Mouse (Mus musculus) adrenal gland, postnatal 14 days (tissue): ENCODE measurements around the gene B3gnt2. TPM values are rescaled to one million over a fixed set of nuclear protein-coding genes. Genes with fewer than 3 reads are reported as not detected.

Experiments used
- DNase-seq: peaks from one replicate; pipeline ENCODE4 v3.0.0; 2021; ENCODE audit warnings: mixed read lengths
- total RNA-seq: library from RNA; stranded (reverse); gene quantifications from 2 replicates; pipeline ENCODE4 v1.2.3, GENCODE M21; 2021

The B3gnt2 gene
- total RNA-seq, 1 experiment from 2014 or later = 43.9 TPM

GRCm38 (mm10) chr11:22847732-22848648, 12.8 kb downstream of the B3gnt2 start:
- peak; percentile 53 for DNase-seq

GRCm38 (mm10) chr11:22846960-22847731, 13.6 kb downstream of the B3gnt2 start:
- no peak for DNase-seq

GRCm38 (mm10) chr11:22846093-22846835, 14.5 kb downstream of the B3gnt2 start:
- DNase-seq = peak; percentile 3

DNA sequence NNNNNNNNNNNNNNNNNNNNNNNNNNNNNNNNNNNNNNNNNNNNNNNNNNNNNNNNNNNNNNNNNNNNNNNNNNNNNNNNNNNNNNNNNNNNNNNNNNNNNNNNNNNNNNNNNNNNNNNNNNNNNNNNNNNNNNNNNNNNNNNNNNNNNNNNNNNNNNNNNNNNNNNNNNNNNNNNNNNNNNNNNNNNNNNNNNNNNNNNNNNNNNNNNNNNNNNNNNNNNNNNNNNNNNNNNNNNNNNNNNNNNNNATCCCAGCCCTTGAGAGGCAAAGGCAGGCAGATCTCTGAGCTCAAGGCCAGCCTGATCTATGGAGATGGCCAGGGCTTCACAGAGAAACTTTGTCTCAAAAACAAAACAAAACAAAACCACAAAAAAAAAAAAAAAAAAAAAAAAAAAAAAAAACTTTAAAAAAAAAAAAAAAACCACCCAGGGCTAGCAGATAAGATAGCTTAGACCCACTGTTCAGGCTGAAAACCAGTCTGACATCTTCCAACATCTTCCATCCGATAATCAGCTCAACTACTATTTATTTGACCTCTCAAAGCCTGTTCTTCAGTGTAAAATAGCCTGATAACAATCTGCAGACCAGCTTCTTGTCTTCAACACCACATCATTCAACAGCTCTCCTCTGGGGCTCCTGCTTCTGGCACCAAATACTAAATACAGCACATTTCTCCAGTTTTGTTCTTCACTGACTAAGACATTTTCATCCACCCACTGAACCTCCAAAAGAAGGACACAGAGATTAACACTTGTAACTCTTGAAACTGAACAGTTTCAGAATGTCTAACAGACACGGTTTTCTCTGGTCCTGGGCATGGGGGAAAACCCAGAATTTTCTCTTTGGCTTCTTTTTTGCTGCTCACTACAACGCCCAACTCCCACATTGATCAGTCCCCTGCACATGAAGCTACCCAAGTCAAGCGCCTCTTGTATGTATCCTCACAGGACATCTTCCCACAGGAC, 15.7 kb downstream of the B3gnt2 start:
- peak; percentile 33 for DNase-seq

GRCm38 (mm10) chr11:22839456-22839855, 21.3 kb downstream of the B3gnt2 start:
- peak; percentile 4 for DNase-seq

GRCm38 (mm10) chr11:22838361-22838760, 22.4 kb downstream of the B3gnt2 start:
- no peak for DNase-seq

GRCm38 (mm10) chr11:22836269-22836668, 24.5 kb downstream of the B3gnt2 start:
- no peak for DNase-seq

GRCm38 (mm10) chr11:22832600-22832999, 28.2 kb downstream of the B3gnt2 start:
- DNase-seq = no peak

GRCm38 (mm10) chr11:22831916-22832315, 28.8 kb downstream of the B3gnt2 start:
- DNase-seq = no peak

DNA sequence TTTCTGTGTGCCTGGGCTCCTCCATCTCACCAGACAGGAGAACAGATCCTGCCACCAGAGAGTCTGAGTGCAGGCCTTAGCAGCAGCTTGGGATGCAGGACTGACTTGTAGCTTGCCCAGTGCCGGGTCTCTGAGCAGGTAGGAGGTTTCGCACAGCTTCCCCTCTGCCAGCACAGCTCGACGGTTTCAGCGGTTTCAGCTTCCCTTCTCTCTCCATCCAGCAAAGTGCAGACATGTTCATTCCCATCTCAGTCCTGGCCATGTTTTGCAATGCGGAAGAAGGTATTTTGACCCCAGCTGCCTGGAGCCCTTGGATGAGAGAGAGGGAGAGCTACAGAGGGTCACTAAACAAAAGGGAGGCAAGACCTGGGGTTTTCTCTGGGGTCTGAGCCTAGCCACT, 30.1 kb downstream of the B3gnt2 start:
- no peak for DNase-seq

- no peak for DNase-seq
These were observed 30.6 kb downstream of the B3gnt2 start for GRCm38 (mm10) chr11:22830179-22830611.

DNA sequence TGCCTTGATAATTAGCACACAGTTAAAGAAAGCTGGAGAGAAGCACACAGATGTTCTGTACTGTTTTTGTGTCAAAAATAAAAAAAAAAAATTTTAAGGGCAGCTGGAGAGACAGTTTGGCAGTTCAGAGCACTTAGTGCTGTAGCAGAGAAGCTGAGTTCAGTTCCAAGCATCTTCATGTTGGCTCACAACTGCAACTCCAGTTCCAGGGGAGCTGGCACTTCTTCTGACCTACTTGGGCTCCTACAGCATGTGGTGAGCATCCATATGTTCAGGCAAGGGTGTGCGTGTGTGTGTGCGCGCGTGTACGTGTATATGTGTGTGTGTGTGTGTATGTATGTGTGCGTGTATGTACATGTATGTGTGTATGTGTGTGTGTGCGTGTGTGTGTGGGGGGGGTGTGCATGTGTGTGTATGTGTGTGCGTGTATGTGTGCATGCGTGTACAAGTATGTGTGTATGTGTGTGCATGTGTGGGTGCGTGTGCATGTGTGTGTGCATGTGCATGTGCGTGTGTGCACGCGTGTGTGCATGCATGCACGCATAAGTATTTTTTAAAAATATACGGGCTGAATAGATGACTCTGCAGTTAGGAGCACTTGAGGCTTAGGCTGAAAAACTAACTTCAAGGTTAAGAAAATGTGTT, 31.7 kb downstream of the B3gnt2 start:
- DNase-seq = peak; percentile 4

DNA sequence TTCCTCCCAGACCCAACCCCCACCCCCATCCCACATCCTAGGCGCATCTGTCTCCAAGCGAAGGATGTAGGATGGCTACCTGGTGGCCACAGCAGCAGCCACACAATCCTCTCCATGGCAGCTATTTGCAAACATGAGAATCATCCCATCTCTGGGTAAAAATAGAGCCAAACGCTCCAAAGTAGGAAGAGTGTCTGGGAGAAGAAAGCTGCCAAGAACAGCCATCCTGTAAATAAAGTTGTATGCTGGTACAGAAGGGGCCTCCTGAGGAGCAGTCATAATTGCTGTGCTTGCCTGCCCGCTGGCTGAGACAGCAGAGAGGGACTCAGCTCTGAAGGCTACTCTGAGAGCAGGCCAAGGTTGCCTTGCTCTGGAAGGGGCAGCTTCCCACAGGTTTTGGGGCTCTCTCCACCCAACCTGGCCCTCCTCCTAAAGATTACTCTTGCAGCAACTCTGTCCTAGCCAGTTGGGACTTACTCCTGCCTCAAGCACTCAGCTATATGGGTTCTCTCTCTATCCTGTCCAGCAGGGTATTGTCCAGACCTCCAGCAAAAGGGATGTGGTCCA, 33.2 kb downstream of the B3gnt2 start:
- DNase-seq = peak; percentile 51

DNA sequence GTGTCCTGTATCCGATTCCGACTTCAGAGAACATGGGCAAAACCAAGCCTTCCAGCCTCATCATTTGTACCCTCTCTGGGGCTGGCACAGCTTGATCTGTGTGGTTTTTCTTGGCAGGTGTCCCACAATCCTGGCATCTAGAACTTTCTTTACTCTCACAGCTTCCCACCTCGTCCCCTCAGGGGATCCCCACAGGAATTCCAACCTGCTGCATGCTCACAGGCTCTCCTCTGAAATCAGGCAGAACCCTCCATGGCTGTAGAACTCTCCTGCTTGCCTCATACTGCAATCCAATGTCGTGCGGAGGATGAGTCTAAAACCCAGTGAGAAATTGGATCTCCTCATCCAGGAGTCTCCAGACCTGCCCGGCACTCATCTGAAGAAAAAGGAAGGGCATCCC, 34.1 kb downstream of the B3gnt2 start:
- peak; percentile 6 for DNase-seq

- DNase-seq = no peak
These were observed 34.7 kb downstream of the B3gnt2 start for GRCm38 (mm10) chr11:22826051-22826450.

- no peak for DNase-seq
These were observed 35.2 kb downstream of the B3gnt2 start for GRCm38 (mm10) chr11:22825548-22825947.

GRCm38 (mm10) chr11:22824049-22824705, 36.6 kb downstream of the B3gnt2 start:
- DNase-seq = peak; percentile 58

DNA sequence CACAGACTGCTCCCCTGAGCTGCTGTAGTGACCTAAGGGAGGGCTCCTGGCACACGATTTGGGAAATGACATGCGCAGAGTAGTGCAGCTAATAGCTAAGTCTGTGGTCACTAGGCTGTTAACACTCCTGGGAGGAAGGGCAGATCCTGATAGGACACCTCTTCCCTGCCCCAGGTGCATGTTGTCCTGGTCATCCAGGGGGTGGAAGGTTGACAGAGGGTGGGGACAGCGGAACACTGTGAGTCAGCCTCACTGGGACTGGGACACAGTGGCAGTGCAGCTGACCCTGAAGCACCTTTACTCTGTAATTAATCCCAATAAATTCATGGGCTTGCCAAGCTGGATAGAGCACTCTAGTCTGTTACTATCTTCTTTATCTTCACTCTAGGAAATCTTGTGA, 39.5 kb downstream of the B3gnt2 start:
- DNase-seq = no peak

DNA sequence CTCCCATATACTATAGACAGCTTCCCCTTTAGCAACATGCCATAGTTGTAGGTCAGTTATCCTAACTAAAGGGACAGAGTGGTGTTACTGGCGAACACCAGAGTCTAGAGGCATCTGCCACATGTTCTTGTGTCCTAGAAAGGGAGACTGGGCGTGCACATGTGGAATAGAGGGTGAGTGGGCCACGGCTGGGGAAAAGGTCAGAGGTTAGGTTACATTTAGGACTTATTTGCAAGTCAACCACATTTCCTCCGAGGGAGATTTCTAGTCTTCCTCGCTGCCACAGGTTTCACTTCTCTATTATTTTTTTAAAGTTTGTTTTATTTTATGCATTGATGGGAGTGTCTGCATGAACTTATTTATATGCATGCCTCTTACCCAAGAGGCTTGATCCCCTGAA, 42.4 kb downstream of the B3gnt2 start:
- DNase-seq = no peak

GRCm38 (mm10) chr11:22815877-22816276, 44.9 kb downstream of the B3gnt2 start:
- no peak for DNase-seq
